In the genomic region with DNA sequence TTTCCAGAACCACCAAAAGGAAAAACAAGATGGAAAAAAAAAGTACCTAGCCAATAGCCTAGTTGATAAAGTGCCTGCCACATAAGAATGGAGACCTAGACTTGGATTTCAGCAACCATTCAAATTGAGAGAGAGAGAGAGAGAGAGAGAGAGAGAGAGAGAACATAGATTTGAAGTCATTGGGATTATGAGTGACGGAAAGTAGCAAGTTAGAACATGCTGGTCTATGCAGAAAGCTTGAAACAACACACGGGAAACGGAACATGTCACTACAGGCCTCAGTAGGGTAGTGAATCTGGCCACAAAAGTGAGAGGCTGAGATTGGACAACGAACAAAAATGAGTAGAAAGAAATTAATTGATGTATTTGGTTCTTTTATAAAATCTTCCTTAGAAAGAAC, we compare ENCODE assay signal across 31 mouse cellular contexts.
"Had no signal": no experiment of that assay in that cellular context is flagged by ENCODE, and none has a peak within 500 bp of the region (broad histone marks: within the 10 kb centered on the region; RNA-seq: fewer than 3 reads in every experiment).

No protein-coding gene starts in this region.

- H3K27me3 ChIP-seq: heart, embryonic 12.5 days; heart, embryonic 13.5 days; heart, embryonic 15.5 days; hindbrain, embryonic 12.5 days; hindbrain, embryonic 13.5 days; hindbrain, embryonic 15.5 days; intestine, embryonic 15.5 days; kidney, embryonic 15.5 days had no signal

- H3K9me3 ChIP-seq: heart, embryonic 10.5 days; heart, embryonic 12.5 days; heart, embryonic 13.5 days; heart, embryonic 15.5 days; hindbrain, embryonic 10.5 days; hindbrain, embryonic 12.5 days; hindbrain, embryonic 13.5 days; hindbrain, embryonic 15.5 days; intestine, embryonic 15.5 days; kidney, embryonic 15.5 days had no signal

- H3K27ac ChIP-seq: heart, embryonic 10.5 days; heart, embryonic 13.5 days; heart, embryonic 15.5 days; hindbrain, embryonic 10.5 days; hindbrain, embryonic 12.5 days; hindbrain, embryonic 13.5 days; hindbrain, embryonic 14.5 days; hindbrain, embryonic 15.5 days; hindbrain, postnatal 0 days; intestine, embryonic 15.5 days; kidney, embryonic 15.5 days; kidney, postnatal 0 days; layer of hippocampus, adult 2 months had no signal

- H3K4me3 ChIP-seq: heart, embryonic 10.5 days; heart, embryonic 12.5 days; heart, embryonic 13.5 days; heart, embryonic 15.5 days; hindbrain, embryonic 10.5 days; hindbrain, embryonic 12.5 days; hindbrain, embryonic 13.5 days; hindbrain, embryonic 15.5 days; intestine, embryonic 15.5 days; kidney, embryonic 15.5 days; layer of hippocampus, adult 2 months had no signal

- H3K9ac ChIP-seq: heart, embryonic 12.5 days; heart, embryonic 13.5 days; heart, embryonic 15.5 days; hindbrain, embryonic 12.5 days; hindbrain, embryonic 13.5 days; hindbrain, embryonic 14.5 days; hindbrain, embryonic 15.5 days; intestine, embryonic 15.5 days; kidney, embryonic 15.5 days had no signal

- H3K4me2 ChIP-seq: heart, embryonic 11.5 days; heart, embryonic 12.5 days; heart, embryonic 13.5 days; heart, embryonic 15.5 days; hindbrain, embryonic 12.5 days; hindbrain, embryonic 13.5 days; hindbrain, embryonic 14.5 days; hindbrain, embryonic 15.5 days; intestine, embryonic 15.5 days; kidney, embryonic 15.5 days had no signal

- DNase-seq: heart, postnatal 10 days; heart, postnatal 14 days; heart, postnatal 36 days; heart, postnatal 4 days; kidney, adult 11 months; kidney, adult 18-20 months; kidney, adult 2 months; kidney, adult 8-10 months; kidney, adult 9 months; kidney, postnatal 10 days; kidney, postnatal 14 days; kidney, postnatal 25 days; kidney, postnatal 36 days; kidney, postnatal 4 days; layer of hippocampus, adult 9-11 months; layer of hippocampus, postnatal 36 days had no signal

- H3K4me1 ChIP-seq: hindbrain, embryonic 10.5 days; hindbrain, embryonic 12.5 days; hindbrain, embryonic 13.5 days; hindbrain, embryonic 15.5 days; intestine, embryonic 15.5 days had no signal

- H3K36me3 ChIP-seq: heart, embryonic 10.5 days; heart, embryonic 12.5 days; heart, embryonic 13.5 days; heart, embryonic 15.5 days; hindbrain, embryonic 10.5 days; hindbrain, embryonic 12.5 days; hindbrain, embryonic 13.5 days; hindbrain, embryonic 15.5 days; intestine, embryonic 15.5 days; kidney, embryonic 15.5 days had no signal
